Mouse (Mus musculus): ENCODE data around the gene Hist1h2bc. TPM values are rescaled to one million over a fixed set of nuclear protein-coding genes. Genes with fewer than 3 reads are reported as not detected.

Gene Hist1h2bc
- polyA plus RNA-seq, 1 experiment from 2014 or later, result 41.4 TPM

- Histone ChIP-seq H3K27me3 (no peaks in the 10 kb centered on the region), H3K36me3 (ENCODE audit: poor library complexity, severe bottlenecking) (no peaks in the 10 kb centered on the region), H3K4me3 (no peak overlapping the region), H3K4me1 (no peaks in the 10 kb centered on the region), H3K9ac (no peak overlapping the region), H3K4me2 (no peak overlapping the region), H3K27ac (no peak overlapping the region), H3K9me3 (replicated peaks) (no peaks in the 10 kb centered on the region)
- ATAC-seq, result no peak
- 38% methylated on average over 1 of the region's 1 CpGs for WGBS
Observed at GRCm38 (mm10) chr13:23725213-23725612, 41.2 kb downstream of the Hist1h2bc start.

GRCm38 (mm10) chr13:23728472-23729191, 44.6 kb downstream of the Hist1h2bc start:
- H3K9ac ChIP-seq, result no peak overlapping the region
- 89% methylated on average over 18 of the region's 18 CpGs for WGBS

GRCm38 (mm10) chr13:23729192-23729525, 45.2 kb downstream of the Hist1h2bc start:
- Histone ChIP-seq H3K9me3 (replicated peaks) (no peaks in the 10 kb centered on the region), H3K4me1 (no peaks in the 10 kb centered on the region), H3K27me3 (no peaks in the 10 kb centered on the region), H3K4me2 (no peak overlapping the region), H3K9ac (no peak overlapping the region), H3K36me3 (ENCODE audit: poor library complexity, severe bottlenecking) (no peaks in the 10 kb centered on the region), H3K27ac (no peak overlapping the region), H3K4me3 (no peak overlapping the region)
- 93% methylated on average over 9 of the region's 9 CpGs for WGBS
- ATAC-seq, result no peak

More at GRCm38 (mm10) chr13:23728472-23729191, 44.6 kb downstream of the Hist1h2bc start:
- H3K27me3 ChIP-seq, result no peaks in the 10 kb centered on the region
- no peaks in the 10 kb centered on the region for H3K9me3 ChIP-seq (replicated peaks)
- no peak for ATAC-seq
- H3K4me3 ChIP-seq, result no peak overlapping the region
- H3K36me3 ChIP-seq (ENCODE audit: poor library complexity, severe bottlenecking), result no peaks in the 10 kb centered on the region
- H3K27ac ChIP-seq, result no peak overlapping the region
- no peaks in the 10 kb centered on the region for H3K4me1 ChIP-seq
- no peak overlapping the region for H3K4me2 ChIP-seq

GRCm38 (mm10) chr13:23729706-23730105, 45.7 kb downstream of the Hist1h2bc start:
- Histone ChIP-seq H3K4me2 (no peak overlapping the region), H3K36me3 (ENCODE audit: poor library complexity, severe bottlenecking) (no peaks in the 10 kb centered on the region)
- 94% methylated on average over 5 of the region's 5 CpGs for WGBS

GRCm38 (mm10) chr13:23730479-23730878, 46.5 kb downstream of the Hist1h2bc start:
- no peak overlapping the region for H3K4me2 ChIP-seq
- H3K27ac ChIP-seq, result no peak overlapping the region
- no peak overlapping the region for H3K9ac ChIP-seq
- no peaks in the 10 kb centered on the region for H3K4me1 ChIP-seq
- WGBS, result 62% methylated on average over 8 of the region's 8 CpGs
- H3K4me3 ChIP-seq, result no peak overlapping the region
- no peaks in the 10 kb centered on the region for H3K27me3 ChIP-seq
- no peak for ATAC-seq
- H3K36me3 ChIP-seq (ENCODE audit: poor library complexity, severe bottlenecking), result no peaks in the 10 kb centered on the region
- H3K9me3 ChIP-seq (replicated peaks), result no peaks in the 10 kb centered on the region

More at GRCm38 (mm10) chr13:23729706-23730105, 45.7 kb downstream of the Hist1h2bc start:
- Histone ChIP-seq H3K9ac (no peak overlapping the region), H3K4me1 (no peaks in the 10 kb centered on the region), H3K4me3 (no peak overlapping the region), H3K27me3 (no peaks in the 10 kb centered on the region), H3K27ac (no peak overlapping the region), H3K9me3 (replicated peaks) (no peaks in the 10 kb centered on the region)
- no peak for ATAC-seq

- WGBS, result 26% methylated on average over 8 of the region's 8 CpGs
Observed at GRCm38 (mm10) chr13:23732156-23732804, 48.3 kb downstream of the Hist1h2bc start.

GRCm38 (mm10) chr13:23737091-23737490, 53.1 kb downstream of the Hist1h2bc start:
- Histone ChIP-seq H3K27ac (no peak overlapping the region), H3K4me1 (peaks cover 20% of the 10 kb centered on the region), H3K9me3 (replicated peaks) (no peaks in the 10 kb centered on the region), H3K4me2 (no peak overlapping the region), H3K36me3 (ENCODE audit: poor library complexity, severe bottlenecking) (no peaks in the 10 kb centered on the region), H3K27me3 (no peaks in the 10 kb centered on the region), H3K4me3 (no peak overlapping the region), H3K9ac (no peak overlapping the region)
- WGBS, result 84% methylated on average over 5 of the region's 5 CpGs
- no peak for ATAC-seq

More at GRCm38 (mm10) chr13:23732156-23732804, 48.3 kb downstream of the Hist1h2bc start:
- Histone ChIP-seq H3K36me3 (ENCODE audit: poor library complexity, severe bottlenecking) (no peaks in the 10 kb centered on the region), H3K27me3 (no peaks in the 10 kb centered on the region), H3K4me3 (no peak overlapping the region), H3K4me1 (no peaks in the 10 kb centered on the region), H3K9ac (no peak overlapping the region), H3K9me3 (replicated peaks) (no peaks in the 10 kb centered on the region), H3K4me2 (no peak overlapping the region), H3K27ac (no peak overlapping the region)
- 0 out of 2 replicates have a peak, but pooled peaks have one; percentile 51 for ATAC-seq

- Histone ChIP-seq H3K27ac (peak overlapping the region; percentile 98), H3K4me1 (peaks cover 20% of the 10 kb centered on the region), H3K36me3 (ENCODE audit: poor library complexity, severe bottlenecking) (no peaks in the 10 kb centered on the region), H3K27me3 (no peaks in the 10 kb centered on the region), H3K9ac (peak overlapping the region; percentile 92), H3K4me3 (no peak overlapping the region), H3K9me3 (replicated peaks) (no peaks in the 10 kb centered on the region), H3K4me2 (peak overlapping the region; percentile 98)
- no peak for ATAC-seq
- WGBS, result 18% methylated on average over 4 of the region's 4 CpGs
Observed at GRCm38 (mm10) chr13:23738041-23738440, 54.0 kb downstream of the Hist1h2bc start.

GRCm38 (mm10) chr13:23738677-23739068, 54.7 kb downstream of the Hist1h2bc start, which contains the start of gene Hist1h1c:
Hist1h1c (plus strand) TSS chr13:23738808.
- peak; percentile 97 for ATAC-seq
- Histone ChIP-seq H3K4me2 (peak within 1 kb of the TSS; percentile 98), H3K4me1 (peaks cover 20% of the 10 kb centered on the region), H3K36me3 (ENCODE audit: poor library complexity, severe bottlenecking) (no peaks in the 10 kb centered on the region), H3K4me3 (peak within 1 kb of the TSS; percentile 57), H3K27ac (peak within 1 kb of the TSS; percentile 98), H3K9me3 (replicated peaks) (no peaks in the 10 kb centered on the region), H3K27me3 (no peaks in the 10 kb centered on the region), H3K9ac (peak within 1 kb of the TSS; percentile 92)
- under 1% methylated on average over 38 of the region's 38 CpGs for WGBS

- Histone ChIP-seq H3K9me3 (replicated peaks) (no peaks in the 10 kb centered on the region), H3K36me3 (ENCODE audit: poor library complexity, severe bottlenecking) (no peaks in the 10 kb centered on the region), H3K4me2 (peak overlapping the region; percentile 98), H3K4me3 (peak overlapping the region; percentile 57), H3K9ac (peak overlapping the region; percentile 92), H3K4me1 (peaks cover 21% of the 10 kb centered on the region), H3K27me3 (no peaks in the 10 kb centered on the region), H3K27ac (peak overlapping the region; percentile 98)
- 1% methylated on average over 39 of the region's 39 CpGs for WGBS
- peak; percentile 90 for ATAC-seq
Observed at GRCm38 (mm10) chr13:23739069-23739921, 55.3 kb downstream of the Hist1h2bc start.

- 1% methylated on average over 14 of the region's 14 CpGs for WGBS
- peak overlapping the region; percentile 98 for H3K27ac ChIP-seq
- peak overlapping the region; percentile 98 for H3K4me2 ChIP-seq
- peaks cover 25% of the 10 kb centered on the region for H3K4me1 ChIP-seq
- peak overlapping the region; percentile 57 for H3K4me3 ChIP-seq
- no peak for ATAC-seq
- no peaks in the 10 kb centered on the region for H3K36me3 ChIP-seq (ENCODE audit: poor library complexity, severe bottlenecking)
- no peaks in the 10 kb centered on the region for H3K9me3 ChIP-seq (replicated peaks)
- no peaks in the 10 kb centered on the region for H3K27me3 ChIP-seq
- peak overlapping the region; percentile 92 for H3K9ac ChIP-seq
Observed at GRCm38 (mm10) chr13:23739922-23740252, 55.9 kb downstream of the Hist1h2bc start.

All from forebrain, embryonic 13.5 days (tissue).